18 mouse cellular contexts compared by ENCODE assay signal in the genomic region with DNA sequence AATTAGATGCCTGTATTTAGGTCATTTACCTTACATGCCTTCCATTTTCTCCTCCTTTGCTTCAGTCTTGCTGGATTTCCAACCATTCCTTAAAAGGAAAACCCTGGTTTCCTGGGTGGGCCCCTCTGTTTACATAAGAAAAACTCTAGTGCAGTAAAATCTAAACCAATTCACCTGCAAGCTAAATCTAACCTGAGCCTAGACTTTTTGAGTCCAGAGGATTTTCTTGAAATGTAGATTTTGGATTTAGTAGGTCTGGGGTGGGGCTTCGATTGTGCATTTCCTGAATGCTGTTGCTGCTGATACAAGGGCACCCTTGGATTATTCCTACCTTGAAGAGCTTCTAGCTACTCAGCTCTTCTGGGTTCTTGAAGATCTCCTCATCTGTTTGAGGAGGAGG. TPM values are rescaled to one million over a fixed set of nuclear protein-coding genes. Genes with fewer than 3 reads are reported as not detected.
"Had no signal": no experiment of that assay in that cellular context is flagged by ENCODE, and none has a peak within 500 bp of the region (broad histone marks: within the 10 kb centered on the region; RNA-seq: fewer than 3 reads in every experiment).

No protein-coding gene starts in this region.

- H3K4me3 ChIP-seq: lung, embryonic 15.5 days; megakaryocyte, embryonic 14.5 days; midbrain, embryonic 13.5 days; midbrain, embryonic 15.5 days; neural tube, embryonic 12.5 days; stomach, embryonic 15.5 days had no signal

- H3K9ac ChIP-seq: lung, embryonic 15.5 days; midbrain, embryonic 13.5 days; midbrain, embryonic 15.5 days; neural tube, embryonic 12.5 days; stomach, embryonic 15.5 days had no signal

- H3K27ac ChIP-seq: lung, embryonic 15.5 days; macrophage; midbrain, embryonic 13.5 days; midbrain, embryonic 15.5 days; neural tube, embryonic 12.5 days; stomach, embryonic 15.5 days; stomach, postnatal 0 days had no signal

- DNase-seq: lung, adult 2 months; lung, postnatal 14 days; lung, postnatal 36 days; right cerebral cortex, postnatal 14 days; thymus, adult 2 months; thymus, postnatal 25 days; thymus, postnatal 4 days had no signal

- H3K36me3 ChIP-seq: midbrain, embryonic 15.5 days had no signal

- H3K4me1 ChIP-seq: lung, embryonic 15.5 days; megakaryocyte, embryonic 14.5 days; midbrain, embryonic 13.5 days; midbrain, embryonic 15.5 days; neural tube, embryonic 12.5 days; stomach, embryonic 15.5 days had no signal

- H3K27me3 ChIP-seq: lung, embryonic 15.5 days; megakaryocyte, embryonic 14.5 days; midbrain, embryonic 13.5 days; midbrain, embryonic 15.5 days; neural tube, embryonic 12.5 days; stomach, embryonic 15.5 days had no signal

- H3K9me3 ChIP-seq: lung, embryonic 15.5 days; megakaryocyte, embryonic 14.5 days; midbrain, embryonic 13.5 days; midbrain, embryonic 15.5 days; neural tube, embryonic 12.5 days; stomach, embryonic 15.5 days had no signal

RNA-seq across cellular contexts. Expression of gene Ffar4, which starts 32.8 kb away (rescaled TPM):
- total RNA-seq: monocyte, adult 5-6 weeks; neutrophil, adult 5-6 weeks had no signal
- polyA plus RNA-seq: macrophage; midbrain, embryonic 11.5 days; midbrain, embryonic 13.5 days; neural tube, embryonic 12.5 days had no signal
